Mouse (Mus musculus) embryonic facial prominence, embryonic 11.5 days (tissue): ENCODE data around the gene Chmp6. TPM values are rescaled to one million over a fixed set of nuclear protein-coding genes. Genes with fewer than 3 reads are reported as not detected.

Source experiments
- ATAC-seq: fragments of 200-750 bp; cut with Nextera tagmentation; replicated peaks from 2 replicates; pipeline ENCODE4 v1.8.0; 2017; ENCODE audit warnings: low read depth; ENCODE audit not compliant: insufficient number of reproducible peaks, low FRiP score, low TSS enrichment
- DNase-seq: peaks from one replicate; pipeline ENCODE4 v3.0.0-alpha.2; 2015; ENCODE audit warnings: low spot score
- H3K27ac ChIP-seq: fragments of 300-500 bp; sonication (generic); replicated peaks from 2 replicates; pipeline ENCODE4 v1.5.1; 2014; ENCODE audit warnings: mild to moderate bottlenecking, low read depth, low read length, control low read depth
- H3K27me3 ChIP-seq: fragments of 300-500 bp; sonication (generic); 2 replicates; pipeline ENCODE4 v1.6.1; 2014; ENCODE audit warnings: mild to moderate bottlenecking, low read length, moderate library complexity, mixed read lengths; ENCODE audit not compliant: control insufficient read depth, insufficient read depth
- H3K36me3 ChIP-seq: fragments of 300-500 bp; sonication (generic); replicated peaks from 2 replicates; pipeline ENCODE4 v1.6.1; 2014; ENCODE audit warnings: low read depth, mild to moderate bottlenecking, low read length, moderate library complexity, mixed read lengths; ENCODE audit not compliant: control insufficient read depth, insufficient read depth
- H3K4me1 ChIP-seq: fragments of 300-500 bp; sonication (generic); 2 replicates; pipeline ENCODE4 v1.6.1; 2014; ENCODE audit warnings: low read length, mixed read lengths; ENCODE audit not compliant: control insufficient read depth, insufficient read depth
- H3K4me2 ChIP-seq: fragments of 300-500 bp; sonication (generic); 2 replicates; pipeline ENCODE4 v1.6.1; 2014; ENCODE audit warnings: low read depth, mild to moderate bottlenecking, control low read depth, low read length, moderate library complexity
- H3K4me3 ChIP-seq: fragments of 300-500 bp; sonication (generic); 2 replicates; pipeline ENCODE4 v1.5.1; 2014; ENCODE audit warnings: low read depth, low read length, control low read depth
- H3K9ac ChIP-seq: fragments of 300-500 bp; sonication (generic); replicated peaks from 2 replicates; pipeline ENCODE4 v1.6.1; 2014; ENCODE audit warnings: mild to moderate bottlenecking, control low read depth, low read length
- H3K9me3 ChIP-seq: fragments of 300-500 bp; sonication (generic); replicated peaks from 2 replicates; pipeline ENCODE4 v1.6.1; 2016; ENCODE audit warnings: mild to moderate bottlenecking, low read length, inconsistent platforms, mixed read lengths; ENCODE audit not compliant: control insufficient read depth
- WGBS: fragments of 180-500 bp; shearing (Covaris S2); extraction: QIAGEN DNeasy Blood & Tissue Kit; methylation state at CpG from one replicate; pipeline ENCODE4 v1.1.7; 2014; 5-methylcytosine and 5-hydroxymethylcytosine counted together
- polyA plus RNA-seq: library from polyadenylated mRNA; unstranded; fragments of >200 nt; fragmentation: Nextera tagmentation; extraction: Ambion mirVana; gene quantifications from 2 replicates; pipeline ENCODE4 v1.2.1, GENCODE M21; 2014

Gene Chmp6
- polyA plus RNA-seq, 1 experiment from 2014 or later, result 93.8 TPM

- no peak overlapping the region for H3K27ac ChIP-seq
Measured at GRCm38 (mm10) chr11:119933142-119933541, 19.9 kb downstream of the Chmp6 start.

GRCm38 (mm10) chr11:119933819-119934583 is 20.8 kb downstream of the Chmp6 start:
- no peak for ATAC-seq
- H3K4me2 ChIP-seq, result no peak overlapping the region
- H3K27me3 ChIP-seq, result no peaks in the 10 kb centered on the region
- no peaks in the 10 kb centered on the region for H3K36me3 ChIP-seq
- no peaks in the 10 kb centered on the region; the same call in none of the 2 replicates for H3K4me1 ChIP-seq
- 82% methylated on average over 8 of the region's 8 CpGs for WGBS
- no peak for DNase-seq
- H3K4me3 ChIP-seq, result no peak overlapping the region
- no peak overlapping the region for H3K9ac ChIP-seq
- H3K27ac ChIP-seq, result no peak overlapping the region
- H3K9me3 ChIP-seq, result no peaks in the 10 kb centered on the region; the same call in 1 of the 2 replicates

More at GRCm38 (mm10) chr11:119933142-119933541, 19.9 kb downstream of the Chmp6 start:
- no peaks in the 10 kb centered on the region; the same call in 1 of the 2 replicates for H3K4me1 ChIP-seq
- WGBS, result 58% methylated on average over 4 of the region's 4 CpGs
- H3K9me3 ChIP-seq, result no peaks in the 10 kb centered on the region; the same call in 1 of the 2 replicates
- H3K9ac ChIP-seq, result no peak overlapping the region
- DNase-seq (no peak), ATAC-seq (no peak)
- H3K27me3 ChIP-seq, result no peaks in the 10 kb centered on the region
- no peak overlapping the region for H3K4me2 ChIP-seq
- no peak overlapping the region for H3K4me3 ChIP-seq
- H3K36me3 ChIP-seq, result no peaks in the 10 kb centered on the region

GRCm38 (mm10) chr11:119934773-119935172 is 21.5 kb downstream of the Chmp6 start:
- no peak for DNase-seq
- Histone ChIP-seq H3K27me3 (no peaks in the 10 kb centered on the region), H3K9ac (no peak overlapping the region), H3K4me3 (no peak overlapping the region), H3K9me3 (no peaks in the 10 kb centered on the region; the same call in 1 of the 2 replicates), H3K4me1 (no peaks in the 10 kb centered on the region; the same call in none of the 2 replicates), H3K27ac (no peak overlapping the region), H3K36me3 (no peaks in the 10 kb centered on the region), H3K4me2 (no peak overlapping the region)
- no peak for ATAC-seq
- 79% methylated on average over 8 of the region's 8 CpGs for WGBS

- DNase-seq, result peak; percentile 78
- ATAC-seq, result no peak
- Histone ChIP-seq H3K27ac (no peak overlapping the region), H3K9ac (no peak overlapping the region), H3K4me2 (no peak overlapping the region), H3K27me3 (no peaks in the 10 kb centered on the region), H3K4me3 (no peak overlapping the region), H3K36me3 (no peaks in the 10 kb centered on the region), H3K4me1 (no peaks in the 10 kb centered on the region; the same call in none of the 2 replicates), H3K9me3 (no peaks in the 10 kb centered on the region; the same call in 1 of the 2 replicates)
- 26% methylated on average over 6 of the region's 6 CpGs for WGBS
Measured at GRCm38 (mm10) chr11:119935457-119935856, 22.2 kb downstream of the Chmp6 start.

- no peak overlapping the region for H3K4me2 ChIP-seq
- H3K27me3 ChIP-seq, result no peaks in the 10 kb centered on the region
- 75% methylated on average over 2 of the region's 2 CpGs for WGBS
- DNase-seq (no peak), ATAC-seq (no peak)
- no peak overlapping the region for H3K4me3 ChIP-seq
- H3K4me1 ChIP-seq, result no peaks in the 10 kb centered on the region; the same call in none of the 2 replicates
- no peaks in the 10 kb centered on the region for H3K36me3 ChIP-seq
- peak overlapping the region; percentile 2; the same call in 1 of the 2 replicates for H3K9ac ChIP-seq
- no peak overlapping the region for H3K27ac ChIP-seq
- H3K9me3 ChIP-seq, result no peaks in the 10 kb centered on the region
Measured at GRCm38 (mm10) chr11:119936456-119936855, 23.2 kb downstream of the Chmp6 start.

DNA sequence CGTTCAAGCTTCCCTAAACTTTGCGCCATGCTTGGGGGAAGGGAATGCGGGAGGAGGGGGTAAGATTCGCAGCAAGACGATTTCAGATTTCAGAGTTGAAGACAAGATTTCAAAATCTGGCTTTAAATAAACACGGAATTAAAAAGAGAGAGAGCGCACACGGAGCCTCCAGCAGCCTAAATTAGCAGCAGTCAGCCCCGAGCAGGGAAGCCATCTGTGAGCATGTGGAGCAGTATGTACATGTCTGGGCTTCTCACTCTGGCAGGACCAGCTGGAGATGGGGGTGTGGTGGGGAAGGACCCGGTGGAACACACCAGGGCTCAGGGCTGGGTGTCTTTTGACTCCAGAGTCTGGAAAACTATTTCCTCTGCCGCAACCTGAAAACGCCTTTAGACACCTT is 24.0 kb downstream of the Chmp6 start:
- 48% methylated on average over 12 of the region's 12 CpGs for WGBS
- H3K4me1 ChIP-seq, result no peaks in the 10 kb centered on the region; the same call in none of the 2 replicates
- H3K4me2 ChIP-seq, result no peak overlapping the region
- DNase-seq, result peak; percentile 19
- no peaks in the 10 kb centered on the region for H3K9me3 ChIP-seq
- H3K4me3 ChIP-seq, result no peak overlapping the region
- H3K36me3 ChIP-seq, result no peaks in the 10 kb centered on the region
- no peak overlapping the region; the same call in 1 of the 2 replicates for H3K9ac ChIP-seq
- H3K27ac ChIP-seq, result no peak overlapping the region
- H3K27me3 ChIP-seq, result no peaks in the 10 kb centered on the region
- ATAC-seq, result no peak

- no peaks in the 10 kb centered on the region for H3K9me3 ChIP-seq
- DNase-seq (no peak), ATAC-seq (no peak)
- H3K4me3 ChIP-seq, result no peak overlapping the region
- H3K4me1 ChIP-seq, result no peaks in the 10 kb centered on the region; the same call in none of the 2 replicates
- H3K9ac ChIP-seq, result no peak overlapping the region
- no peaks in the 10 kb centered on the region for H3K27me3 ChIP-seq
- H3K36me3 ChIP-seq, result no peaks in the 10 kb centered on the region
- 60% methylated on average over 19 of the region's 19 CpGs for WGBS
- H3K27ac ChIP-seq, result no peak overlapping the region
- no peak overlapping the region for H3K4me2 ChIP-seq
Measured at GRCm38 (mm10) chr11:119937772-119938502, 24.7 kb downstream of the Chmp6 start.
